Mouse (Mus musculus) intestine, postnatal 0 days (tissue): ENCODE results near the gene Gm20458. TPM values are rescaled to one million over a fixed set of nuclear protein-coding genes. Genes with fewer than 3 reads are reported as not detected.

Experiments
- ATAC-seq: fragments of 200-750 bp; cut with Nextera tagmentation; 2 replicates; pipeline ENCODE4 v1.8.0; 2017; ENCODE audit warnings: mild to moderate bottlenecking, moderate TSS enrichment, moderate library complexity
- H3K27ac ChIP-seq: fragments of 300-500 bp; sonication (generic); 2 replicates; pipeline ENCODE4 v1.5.1; 2014; ENCODE audit warnings: mild to moderate bottlenecking, low read depth, low read length, moderate library complexity
- H3K27me3 ChIP-seq: fragments of 300-500 bp; sonication (generic); replicated peaks from 2 replicates; pipeline ENCODE4 v1.6.1; 2014; ENCODE audit warnings: low read length, mixed read lengths; ENCODE audit not compliant: control insufficient read depth, insufficient read depth
- H3K36me3 ChIP-seq: fragments of 300-500 bp; sonication (generic); 2 replicates; pipeline ENCODE4 v1.6.1; 2014; ENCODE audit warnings: mild to moderate bottlenecking, moderate library complexity; ENCODE audit not compliant: control insufficient read depth, insufficient read depth
- H3K4me1 ChIP-seq: fragments of 300-500 bp; sonication (generic); replicated peaks from 2 replicates; pipeline ENCODE4 v1.6.1; 2014; ENCODE audit warnings: antibody characterized with exemption, low read length, mixed read lengths; ENCODE audit not compliant: control insufficient read depth, insufficient read depth
- H3K4me2 ChIP-seq: fragments of 300-500 bp; sonication (generic); replicated peaks from 2 replicates; pipeline ENCODE4 v1.6.1; 2014; ENCODE audit warnings: low read depth, mild to moderate bottlenecking, moderate library complexity
- H3K4me3 ChIP-seq: fragments of 300-500 bp; sonication (generic); 2 replicates; pipeline ENCODE4 v1.5.1; 2014; ENCODE audit warnings: low read depth, low read length
- H3K9ac ChIP-seq: fragments of 300-500 bp; sonication (generic); 2 replicates; pipeline ENCODE4 v1.6.1; 2014; ENCODE audit warnings: mild to moderate bottlenecking, low read depth, low read length
- H3K9me3 ChIP-seq: fragments of 300-500 bp; sonication (generic); 2 replicates; pipeline ENCODE4 v1.6.1; 2016; ENCODE audit warnings: mixed run types; ENCODE audit not compliant: control insufficient read depth
- CTCF ChIP-seq: sonication (generic); IDR thresholded peaks from 2 replicates; pipeline ENCODE4 v1.5.1; 2016; ENCODE audit warnings: low read depth, mild to moderate bottlenecking, control low read depth, antibody characterized with exemption, moderate library complexity
- WGBS: fragments of 180-500 bp; shearing (Covaris S2); extraction: QIAGEN DNeasy Blood & Tissue Kit; methylation state at CpG from one replicate; pipeline ENCODE4 v1.1.7; 2014; 5-methylcytosine and 5-hydroxymethylcytosine counted together
- polyA plus RNA-seq: library from polyadenylated mRNA; unstranded; fragments of >200 nt; fragmentation: Nextera tagmentation; extraction: Ambion mirVana; gene quantifications from 2 replicates; pipeline ENCODE4 v1.2.1, GENCODE M21; 2015

Gene Gm20458
- polyA plus RNA-seq, 1 experiment from 2014 or later = 21.4 TPM

DNA sequence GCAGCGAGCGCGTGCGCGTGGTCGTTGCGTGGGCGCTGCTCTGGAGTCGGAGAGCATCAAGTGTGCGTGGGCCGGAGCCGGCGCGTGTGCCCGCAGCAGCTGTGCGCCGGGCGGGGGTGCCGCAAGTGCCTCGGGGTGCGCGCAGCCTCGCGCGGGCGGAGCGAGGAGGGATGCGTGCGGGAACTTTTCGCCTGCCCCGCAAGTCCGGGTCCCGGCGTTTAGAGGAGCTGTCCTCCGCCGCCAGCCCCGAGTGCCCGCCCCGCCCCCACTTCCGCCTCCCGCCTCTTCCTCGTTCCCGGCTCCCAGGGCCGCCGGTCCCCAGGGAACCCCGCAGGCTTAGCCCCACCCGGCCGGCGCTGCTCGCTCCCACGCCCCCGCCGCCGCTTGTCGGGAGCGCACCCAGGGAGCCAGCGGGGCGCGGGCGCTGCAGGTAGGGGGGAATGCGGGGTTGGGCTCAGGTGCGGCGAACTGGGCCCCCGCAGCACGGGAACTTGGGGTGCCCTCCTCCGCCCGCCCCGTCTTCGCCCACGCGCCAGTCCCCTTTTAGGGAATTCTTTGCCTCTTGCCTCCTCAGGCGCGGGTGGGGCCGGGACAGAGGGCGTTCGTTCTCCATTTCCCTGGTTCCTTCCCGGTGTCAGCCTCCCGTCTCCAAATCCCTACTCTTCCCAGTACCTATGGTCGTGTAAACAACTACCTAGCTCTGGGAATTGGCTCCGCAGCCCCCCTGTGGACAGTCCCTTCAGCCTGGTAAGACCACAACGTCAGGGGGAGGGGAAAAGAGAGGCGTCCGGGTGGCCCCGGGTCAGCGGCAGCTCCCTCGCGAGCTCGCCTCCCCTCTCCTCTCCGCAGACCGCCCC, 25.7 kb downstream of the Gm20458 start:
- no peaks in the 10 kb centered on the region for H3K9me3 ChIP-seq
- TF ChIP-seq CTCF = 0 out of 2 replicates have a peak, but pooled peaks have one; percentile 1
- WGBS = under 1% methylated on average over 79 of the region's 90 CpGs
- no peaks in the 10 kb centered on the region for H3K4me1 ChIP-seq
- H3K27ac ChIP-seq = peak overlapping the region; percentile 15
- H3K9ac ChIP-seq = peak overlapping the region; percentile 80
- H3K27me3 ChIP-seq = no peaks in the 10 kb centered on the region
- H3K4me3 ChIP-seq = peak overlapping the region; percentile 84
- ATAC-seq = peak; percentile 75
- H3K4me2 ChIP-seq = peak overlapping the region; percentile 98
- H3K36me3 ChIP-seq = peaks cover 18% of the 10 kb centered on the region; the same call in 1 of the 2 replicates

DNA sequence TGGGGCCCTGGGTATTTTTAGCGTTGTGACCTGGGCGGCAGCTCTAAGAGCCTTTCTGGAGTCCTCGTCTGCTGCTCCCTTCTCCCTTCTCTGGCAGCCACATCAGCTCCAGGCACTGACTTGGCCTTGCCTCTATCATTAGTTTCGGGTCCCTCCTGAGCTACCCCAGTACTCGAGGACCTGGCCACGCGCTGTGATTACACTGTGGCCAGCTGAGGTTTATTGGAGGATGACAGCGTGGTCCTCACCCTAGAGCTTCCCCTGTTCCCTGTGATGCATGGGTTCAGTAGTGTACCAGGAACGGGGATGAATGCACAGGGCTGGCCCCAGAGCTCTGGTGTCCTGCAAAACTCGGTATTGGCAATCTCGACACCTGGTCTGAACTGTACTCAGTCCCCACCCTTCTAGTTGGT, 26.4 kb downstream of the Gm20458 start:
- Histone ChIP-seq H3K27me3 (no peaks in the 10 kb centered on the region), H3K36me3 (peaks cover 18% of the 10 kb centered on the region; the same call in 1 of the 2 replicates), H3K27ac (no peak overlapping the region), H3K9me3 (no peaks in the 10 kb centered on the region), H3K9ac (peak overlapping the region; percentile 80), H3K4me1 (no peaks in the 10 kb centered on the region), H3K4me3 (peak overlapping the region; percentile 84), H3K4me2 (peak overlapping the region; percentile 98)
- ATAC-seq = 0 out of 2 replicates have a peak, but pooled peaks have one; percentile 9
- TF ChIP-seq CTCF = no peak
- WGBS = 8% methylated on average over 11 of the region's 11 CpGs

DNA sequence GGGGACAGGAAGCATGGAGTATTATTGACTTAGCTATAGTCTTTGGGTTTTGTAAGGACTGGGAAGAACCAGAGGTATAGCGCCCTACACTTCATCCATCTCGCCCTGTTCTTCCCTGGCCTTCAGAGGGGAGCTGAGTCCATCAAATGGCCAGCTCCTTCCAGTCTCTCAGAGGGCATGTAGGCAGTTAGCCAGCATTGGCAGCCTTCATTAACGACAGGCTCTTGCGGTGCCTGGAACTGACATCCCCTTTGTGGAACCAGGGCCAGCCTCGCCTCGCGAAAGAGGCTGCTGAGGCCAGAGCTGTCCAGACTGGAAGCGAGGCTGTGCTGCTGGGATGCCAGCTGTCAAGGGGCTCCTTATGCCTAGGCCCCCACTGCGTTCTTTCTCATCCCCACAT, 27.0 kb downstream of the Gm20458 start:
- Histone ChIP-seq H3K27ac (no peak overlapping the region), H3K9me3 (no peaks in the 10 kb centered on the region), H3K9ac (0 out of 2 replicates have a peak overlapping the region, but pooled peaks have one; percentile 80), H3K4me2 (no peak overlapping the region), H3K36me3 (peaks cover 18% of the 10 kb centered on the region; the same call in 1 of the 2 replicates), H3K4me1 (no peaks in the 10 kb centered on the region), H3K4me3 (no peak overlapping the region), H3K27me3 (no peaks in the 10 kb centered on the region)
- no peak for TF ChIP-seq CTCF
- WGBS = 80% methylated on average over 9 of the region's 9 CpGs
- ATAC-seq = no peak

DNA sequence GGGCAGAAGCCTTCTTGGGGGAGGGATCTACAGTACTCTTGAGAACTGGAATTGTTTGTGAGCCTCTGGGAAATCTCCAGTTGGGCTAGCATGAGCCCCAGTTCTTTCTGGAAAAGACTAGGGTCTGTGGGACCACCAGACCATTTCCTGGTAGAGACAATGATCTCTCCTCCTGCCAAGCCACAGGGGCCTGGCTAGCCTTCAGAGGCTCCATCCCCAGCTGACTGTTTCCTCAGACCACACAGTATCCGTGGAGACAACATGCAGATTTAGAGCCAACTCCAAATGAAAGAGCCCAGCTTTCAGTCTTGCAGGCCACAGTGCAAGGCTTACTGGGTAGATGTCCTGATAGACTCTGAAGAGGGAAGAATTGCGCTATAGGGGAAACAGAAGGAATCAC, 33.4 kb downstream of the Gm20458 start:
- H3K27me3 ChIP-seq = no peaks in the 10 kb centered on the region
- no peak overlapping the region for H3K27ac ChIP-seq
- H3K4me3 ChIP-seq = no peak overlapping the region
- no peak for TF ChIP-seq CTCF
- ATAC-seq = no peak
- no peak overlapping the region for H3K9ac ChIP-seq
- peaks cover 14% of the 10 kb centered on the region; the same call in 1 of the 2 replicates for H3K36me3 ChIP-seq
- H3K9me3 ChIP-seq = no peaks in the 10 kb centered on the region
- WGBS = 56% methylated on average over 2 of the region's 2 CpGs
- 0 out of 2 replicates have a peak, but pooled peaks cover 4% of the 10 kb centered on the region for H3K4me1 ChIP-seq
- no peak overlapping the region for H3K4me2 ChIP-seq

DNA sequence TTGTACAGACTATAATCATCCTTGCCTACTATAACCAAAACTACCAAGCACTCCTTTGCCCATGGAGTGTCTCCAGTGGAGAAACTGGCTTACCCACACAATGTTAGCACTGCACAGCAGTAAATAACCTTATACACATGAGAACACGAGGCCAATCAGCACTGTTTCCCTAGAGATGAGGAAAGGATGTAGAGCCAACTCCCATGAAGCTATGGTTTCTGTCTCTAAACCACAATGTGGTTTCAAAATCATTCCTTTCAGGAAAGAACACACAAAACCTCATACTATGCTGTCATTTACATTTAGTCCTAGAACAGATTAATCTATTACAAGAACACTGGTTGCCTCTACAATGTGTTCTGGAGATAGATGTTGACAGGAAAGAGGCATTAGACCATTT, 35.6 kb downstream of the Gm20458 start:
- Histone ChIP-seq H3K9ac (no peak overlapping the region), H3K27ac (no peak overlapping the region), H3K4me1 (0 out of 2 replicates have a peak, but pooled peaks cover 4% of the 10 kb centered on the region), H3K36me3 (peaks cover 17% of the 10 kb centered on the region), H3K9me3 (no peaks in the 10 kb centered on the region), H3K4me3 (no peak overlapping the region), H3K27me3 (no peaks in the 10 kb centered on the region), H3K4me2 (peak overlapping the region; percentile 79)
- WGBS = 46% methylated on average over 1 of the region's 1 CpGs
- TF ChIP-seq CTCF = no peak
- no peak for ATAC-seq

DNA sequence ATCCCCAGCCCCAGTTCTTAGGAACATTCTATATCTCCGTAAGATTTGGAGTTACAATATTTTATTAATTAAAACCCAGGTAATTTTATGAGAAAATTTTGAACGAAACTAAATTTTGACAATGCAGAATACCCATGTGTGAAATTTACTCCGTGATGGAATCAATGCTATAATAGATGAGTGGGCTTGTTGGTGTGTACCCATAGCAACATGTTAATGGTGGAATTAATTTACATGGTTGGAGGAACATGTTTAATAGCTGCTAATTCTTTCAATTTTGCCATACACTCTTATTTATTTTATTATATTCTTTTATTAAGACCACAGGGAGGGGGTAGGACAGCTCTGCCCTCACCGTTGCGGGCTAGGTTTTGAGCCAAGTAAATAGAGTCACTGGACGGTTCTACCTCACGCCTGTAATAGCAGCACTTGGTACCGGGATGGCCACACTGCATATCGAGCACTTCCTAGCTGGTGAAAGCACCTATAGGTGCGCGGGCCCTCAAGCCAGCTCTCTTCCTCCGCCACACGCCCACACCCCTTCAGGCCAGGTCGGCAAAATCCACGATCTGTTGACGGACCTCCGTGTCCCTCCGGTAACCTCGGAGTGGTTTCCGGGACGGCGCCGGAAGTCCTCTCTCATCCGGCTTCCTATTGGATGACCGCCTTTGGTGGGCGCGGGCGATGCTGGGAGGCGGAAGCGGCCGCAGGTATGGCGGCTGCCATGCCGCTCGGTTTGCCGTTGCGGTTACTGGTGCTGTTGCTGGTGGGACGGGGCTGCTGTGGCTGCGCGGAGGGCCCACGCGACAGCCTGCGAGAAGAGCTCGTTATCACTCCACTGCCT, 36.3 kb downstream of the Gm20458 start, which contains the start of gene Pigt:
TSS of gene Pigt (plus strand) at position 674 of the 844 bp plus-strand sequence.
- Histone ChIP-seq H3K9me3 (no peaks in the 10 kb centered on the region), H3K27me3 (no peaks in the 10 kb centered on the region), H3K9ac (peak within 1 kb of the TSS; percentile 53), H3K4me2 (peak within 1 kb of the TSS; percentile 79), H3K4me3 (peak within 1 kb of the TSS; percentile 74), H3K4me1 (0 out of 2 replicates have a peak, but pooled peaks cover 4% of the 10 kb centered on the region), H3K36me3 (peaks cover 23% of the 10 kb centered on the region), H3K27ac (peak within 1 kb of the TSS; percentile 65)
- peak; percentile 94 for ATAC-seq
- WGBS = 4% methylated on average over 43 of the region's 43 CpGs
- TF ChIP-seq CTCF = no peak
